Mouse (Mus musculus) embryonic fibroblast, embryonic 13.5 days (primary cell): Measurements from ENCODE around the gene Tmem236.

ENCODE experiments used
- CTCF ChIP-seq: IDR thresholded peaks from 2 replicates; pipeline ENCODE4 v1.5.1; 2011; ENCODE audit warnings: mild to moderate bottlenecking, control low read depth, low read length, moderate library complexity, borderline replicate concordance; ENCODE audit not compliant: insufficient read depth
- POLR2A ChIP-seq: IDR thresholded peaks from 2 replicates; pipeline ENCODE4 v1.6.1; 2011; ENCODE audit warnings: low read depth, mild to moderate bottlenecking, control low read depth, low read length, moderate library complexity

DNA sequence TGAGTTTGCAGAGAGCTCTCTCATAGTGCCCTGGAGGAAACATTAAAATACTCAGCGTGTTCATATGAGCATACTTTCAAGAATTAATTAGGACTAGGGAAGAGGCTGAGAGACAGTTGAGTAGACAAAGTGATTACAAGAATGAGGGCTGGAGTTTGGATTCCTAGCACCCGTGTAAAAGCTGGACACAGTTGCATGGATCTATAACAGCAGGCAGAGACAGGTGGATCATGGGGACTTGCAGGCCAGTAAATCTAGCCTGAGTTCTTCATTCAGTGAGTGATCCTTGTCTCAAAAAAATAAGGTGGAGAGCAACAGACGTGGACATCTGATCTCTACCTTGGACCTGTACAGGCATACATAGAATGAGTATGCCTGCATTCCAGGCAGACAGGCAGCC is 15.3 kb upstream of the Tmem236 start:
- no peak for TF ChIP-seq CTCF
- TF ChIP-seq POLR2A: no peak
